Mouse (Mus musculus) hindbrain, embryonic 16.5 days (tissue): ENCODE results near the gene Prkar2a. TPM values are rescaled to one million over a fixed set of nuclear protein-coding genes. Genes with fewer than 3 reads are reported as not detected.

ENCODE experiments used
- ATAC-seq: fragments of 200-750 bp; cut with Nextera tagmentation; 2 replicates; pipeline ENCODE4 v1.8.0; 2017; ENCODE audit warnings: moderate TSS enrichment, moderate library complexity
- H3K27ac ChIP-seq: fragments of 300-500 bp; sonication (generic); 2 replicates; pipeline ENCODE4 v1.5.1; 2014; ENCODE audit warnings: low read depth, mild to moderate bottlenecking, control low read depth, low read length, moderate library complexity
- H3K27me3 ChIP-seq: fragments of 300-500 bp; sonication (generic); replicated peaks from 2 replicates; pipeline ENCODE4 v1.6.1; 2014; ENCODE audit warnings: low read length; ENCODE audit not compliant: control insufficient read depth, insufficient read depth
- H3K36me3 ChIP-seq: fragments of 300-500 bp; sonication (generic); 2 replicates; pipeline ENCODE4 v1.6.1; 2014; ENCODE audit warnings: mild to moderate bottlenecking, low read length, moderate library complexity, mixed read lengths; ENCODE audit not compliant: control insufficient read depth, insufficient read depth
- H3K4me1 ChIP-seq: fragments of 300-500 bp; sonication (generic); 2 replicates; pipeline ENCODE4 v1.6.1; 2014; ENCODE audit warnings: low read depth, low read length; ENCODE audit not compliant: control insufficient read depth, insufficient read depth
- H3K4me2 ChIP-seq: fragments of 300-500 bp; sonication (generic); 2 replicates; pipeline ENCODE4 v1.6.1; 2014; ENCODE audit warnings: mild to moderate bottlenecking, low read length, control low read depth, moderate library complexity
- H3K4me3 ChIP-seq: fragments of 300-500 bp; sonication (generic); 2 replicates; pipeline ENCODE4 v1.5.1; 2014; ENCODE audit warnings: mild to moderate bottlenecking, low read length, control low read depth, moderate library complexity
- H3K9ac ChIP-seq: fragments of 300-500 bp; sonication (generic); 2 replicates; pipeline ENCODE4 v1.6.1; 2014; ENCODE audit warnings: low read depth, mild to moderate bottlenecking, control low read depth, low read length, moderate library complexity
- H3K9me3 ChIP-seq: fragments of 300-500 bp; sonication (generic); 2 replicates; pipeline ENCODE4 v1.6.1; 2014; ENCODE audit warnings: mild to moderate bottlenecking, low read length, moderate library complexity; ENCODE audit not compliant: control insufficient read depth
- WGBS: fragments of 180-500 bp; shearing (Covaris S2); extraction: QIAGEN DNeasy Blood & Tissue Kit; methylation state at CpG from one replicate; pipeline ENCODE4 v1.1.7; 2014; 5-methylcytosine and 5-hydroxymethylcytosine counted together
- polyA plus RNA-seq: library from polyadenylated mRNA; unstranded; fragments of >200 nt; fragmentation: Nextera tagmentation; extraction: Ambion mirVana; gene quantifications from 2 replicates; pipeline ENCODE4 v1.2.1, GENCODE M21; 2015

Prkar2a gene
- polyA plus RNA-seq, 1 experiment from 2014 or later = 36.8 TPM

DNA sequence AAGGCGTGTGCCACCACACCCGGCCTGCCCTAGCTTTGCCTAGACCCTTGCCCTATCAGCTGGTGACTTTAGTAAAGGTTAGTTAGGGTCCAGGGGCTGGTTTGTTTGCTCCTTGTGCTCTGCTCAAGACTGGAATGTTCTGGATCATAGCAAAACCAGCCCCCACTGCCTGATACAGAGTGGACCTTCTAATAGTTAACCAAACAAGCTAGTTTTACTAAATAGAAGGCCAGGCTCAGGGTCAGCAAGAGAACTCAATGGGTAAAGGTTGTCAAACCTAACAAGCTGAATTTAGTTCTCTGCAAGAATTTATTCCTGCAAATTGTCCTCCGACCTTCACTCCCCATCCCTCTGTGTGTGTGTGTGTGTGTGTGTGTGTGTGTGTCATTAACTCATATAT lies 64.9 kb downstream of the Prkar2a start:
- Histone ChIP-seq H3K27me3 (no peaks in the 10 kb centered on the region), H3K4me1 (no peaks in the 10 kb centered on the region), H3K27ac (no peak overlapping the region), H3K36me3 (no peaks in the 10 kb centered on the region), H3K4me2 (no peak overlapping the region), H3K9me3 (no peaks in the 10 kb centered on the region), H3K9ac (no peak overlapping the region), H3K4me3 (no peak overlapping the region)
- WGBS = 89% methylated on average over 3 of the region's 3 CpGs
- ATAC-seq = no peak

- Histone ChIP-seq H3K9me3 (no peaks in the 10 kb centered on the region), H3K4me3 (no peak overlapping the region), H3K9ac (no peak overlapping the region), H3K4me2 (no peak overlapping the region), H3K4me1 (no peaks in the 10 kb centered on the region), H3K36me3 (no peaks in the 10 kb centered on the region), H3K27me3 (no peaks in the 10 kb centered on the region), H3K27ac (no peak overlapping the region)
- ATAC-seq = no peak
- WGBS = 88% methylated on average over 5 of the region's 5 CpGs
Measured at GRCm38 (mm10) chr9:108754423-108754822, 65.3 kb downstream of the Prkar2a start.

- no peak for ATAC-seq
- Histone ChIP-seq H3K9me3 (no peaks in the 10 kb centered on the region), H3K27ac (no peak overlapping the region), H3K4me3 (no peak overlapping the region), H3K4me2 (no peak overlapping the region), H3K4me1 (no peaks in the 10 kb centered on the region), H3K9ac (no peak overlapping the region; the same call in 1 of the 2 replicates), H3K36me3 (no peaks in the 10 kb centered on the region), H3K27me3 (no peaks in the 10 kb centered on the region)
- WGBS = 61% methylated on average over 6 of the region's 6 CpGs
Measured at GRCm38 (mm10) chr9:108757406-108757805, 68.3 kb downstream of the Prkar2a start.

GRCm38 (mm10) chr9:108759121-108759520 lies 70.0 kb downstream of the Prkar2a start:
- H3K9ac ChIP-seq = no peak overlapping the region
- H3K27me3 ChIP-seq = no peaks in the 10 kb centered on the region
- H3K4me2 ChIP-seq = no peak overlapping the region
- no peak overlapping the region for H3K27ac ChIP-seq
- 97% methylated on average over 20 of the region's 20 CpGs for whole genome bisulfite sequencing
- no peaks in the 10 kb centered on the region for H3K4me1 ChIP-seq
- H3K36me3 ChIP-seq = no peaks in the 10 kb centered on the region
- H3K9me3 ChIP-seq = no peaks in the 10 kb centered on the region
- no peak overlapping the region for H3K4me3 ChIP-seq
- no peak for ATAC-seq

GRCm38 (mm10) chr9:108759805-108760204 lies 70.7 kb downstream of the Prkar2a start:
- H3K9me3 ChIP-seq = no peaks in the 10 kb centered on the region
- no peak for ATAC-seq
- no peak overlapping the region for H3K4me2 ChIP-seq
- no peak overlapping the region for H3K4me3 ChIP-seq
- no peak overlapping the region for H3K9ac ChIP-seq
- no peaks in the 10 kb centered on the region for H3K4me1 ChIP-seq
- no peaks in the 10 kb centered on the region for H3K36me3 ChIP-seq
- no peaks in the 10 kb centered on the region for H3K27me3 ChIP-seq
- 60% methylated on average over 2 of the region's 2 CpGs for WGBS
- H3K27ac ChIP-seq = no peak overlapping the region

DNA sequence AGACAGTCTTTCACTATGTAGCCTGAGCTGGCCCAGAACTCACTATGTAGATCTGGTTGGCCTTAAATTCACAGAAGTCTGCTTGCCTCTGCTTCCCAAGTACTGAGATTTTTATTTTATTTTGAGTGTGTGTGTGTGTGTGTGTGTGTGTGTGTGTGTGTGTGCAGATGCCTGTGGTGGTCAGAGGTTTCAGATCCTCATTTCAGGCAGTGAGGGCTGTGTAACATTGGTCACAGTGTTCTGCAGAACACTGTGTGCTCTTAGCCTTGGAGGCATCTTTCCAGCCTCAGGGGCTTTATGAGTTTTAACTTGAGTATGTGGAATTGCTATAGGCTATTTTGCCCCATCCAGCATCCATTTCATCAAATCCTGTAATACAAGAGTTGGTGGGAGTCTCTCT lies 72.4 kb downstream of the Prkar2a start:
- no peaks in the 10 kb centered on the region for H3K36me3 ChIP-seq
- H3K4me3 ChIP-seq = no peak overlapping the region
- no peak overlapping the region for H3K27ac ChIP-seq
- H3K9me3 ChIP-seq = no peaks in the 10 kb centered on the region
- no peak for ATAC-seq
- no peak overlapping the region for H3K9ac ChIP-seq
- no peak overlapping the region for H3K4me2 ChIP-seq
- no peaks in the 10 kb centered on the region for H3K27me3 ChIP-seq
- H3K4me1 ChIP-seq = no peaks in the 10 kb centered on the region

GRCm38 (mm10) chr9:108764971-108765370 lies 75.9 kb downstream of the Prkar2a start:
- Histone ChIP-seq H3K4me2 (no peak overlapping the region), H3K9ac (no peak overlapping the region), H3K27me3 (no peaks in the 10 kb centered on the region), H3K36me3 (no peaks in the 10 kb centered on the region), H3K4me1 (no peaks in the 10 kb centered on the region), H3K4me3 (no peak overlapping the region), H3K9me3 (no peaks in the 10 kb centered on the region), H3K27ac (no peak overlapping the region)
- no peak for ATAC-seq
- WGBS = 83% methylated on average over 10 of the region's 10 CpGs

- Histone ChIP-seq H3K36me3 (no peaks in the 10 kb centered on the region), H3K9ac (no peak overlapping the region), H3K4me3 (no peak overlapping the region), H3K9me3 (peaks cover 4% of the 10 kb centered on the region; the same call in 1 of the 2 replicates), H3K4me2 (no peak overlapping the region), H3K27me3 (no peaks in the 10 kb centered on the region), H3K27ac (no peak overlapping the region), H3K4me1 (no peaks in the 10 kb centered on the region)
- ATAC-seq = no peak
- WGBS = 90% methylated on average over 4 of the region's 4 CpGs
Measured at GRCm38 (mm10) chr9:108776614-108777013, 87.5 kb downstream of the Prkar2a start.

DNA sequence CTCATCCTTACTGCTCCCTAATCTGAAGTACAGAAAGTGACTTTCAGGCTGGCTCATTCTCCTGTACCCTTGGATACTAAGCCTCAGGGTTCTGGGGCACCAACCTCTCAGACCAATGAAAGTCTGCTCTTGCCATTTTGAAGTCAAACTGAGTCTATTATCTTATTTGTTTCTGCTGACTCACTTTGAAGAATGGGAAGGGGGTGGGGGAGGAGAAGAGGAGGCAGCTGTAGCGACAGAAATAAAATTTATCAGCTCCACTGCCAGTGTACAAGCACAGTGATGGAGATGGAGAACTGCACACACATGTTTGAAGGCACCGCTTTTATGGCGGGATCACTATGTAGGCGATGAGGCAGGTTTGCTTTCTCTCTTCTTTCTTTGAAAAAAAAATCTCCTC lies 88.2 kb downstream of the Prkar2a start:
- Histone ChIP-seq H3K27ac (no peak overlapping the region), H3K9me3 (peaks cover 4% of the 10 kb centered on the region; the same call in 1 of the 2 replicates), H3K9ac (no peak overlapping the region), H3K27me3 (no peaks in the 10 kb centered on the region), H3K4me1 (no peaks in the 10 kb centered on the region), H3K36me3 (no peaks in the 10 kb centered on the region), H3K4me3 (no peak overlapping the region), H3K4me2 (no peak overlapping the region)
- 82% methylated on average over 4 of the region's 4 CpGs for whole genome bisulfite sequencing
- ATAC-seq = no peak

DNA sequence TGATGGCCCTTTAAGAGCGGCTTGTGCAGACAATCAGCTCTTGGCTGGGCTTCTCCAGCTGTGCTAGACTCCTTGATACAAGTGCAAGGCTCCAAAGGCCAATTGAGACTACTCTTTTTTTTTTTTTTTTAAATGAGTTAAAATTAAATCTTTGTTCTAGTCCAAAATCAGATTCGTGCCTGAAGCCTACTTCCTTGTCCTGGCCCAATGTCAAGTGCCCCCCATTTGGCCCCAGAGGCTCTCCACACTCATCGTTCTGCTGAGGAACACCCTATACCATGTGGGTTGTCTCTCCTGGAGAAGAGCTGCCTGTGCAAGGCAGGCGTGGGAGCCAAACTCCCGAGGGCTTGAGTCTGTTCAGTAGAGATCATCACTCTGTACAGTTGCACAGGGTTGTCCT lies 91.8 kb downstream of the Prkar2a start:
- Histone ChIP-seq H3K9ac (no peak overlapping the region), H3K4me2 (no peak overlapping the region), H3K4me3 (no peak overlapping the region), H3K27me3 (no peaks in the 10 kb centered on the region), H3K36me3 (no peaks in the 10 kb centered on the region), H3K9me3 (no peaks in the 10 kb centered on the region), H3K4me1 (peaks cover 7% of the 10 kb centered on the region), H3K27ac (no peak overlapping the region)
- no peak for ATAC-seq
- 58% methylated on average over 5 of the region's 5 CpGs for WGBS
